Mouse (Mus musculus) cerebellum, adult 2 months (tissue): ENCODE measurements around the gene Xndc1.

Experiments
- CTCF ChIP-seq: fragments of 200-500 bp; IDR thresholded peaks from 2 replicates; pipeline ENCODE4 v1.5.1; 2011; ENCODE audit warnings: low read depth, mild to moderate bottlenecking, control low read depth, low read length, moderate library complexity, borderline replicate concordance; ENCODE audit not compliant: insufficient read depth
- POLR2A ChIP-seq: fragments of 200-500 bp; IDR thresholded peaks from 2 replicates; pipeline ENCODE4 v1.6.1; 2011; ENCODE audit warnings: low read length, control low read depth, borderline replicate concordance; ENCODE audit not compliant: insufficient read depth

DNA sequence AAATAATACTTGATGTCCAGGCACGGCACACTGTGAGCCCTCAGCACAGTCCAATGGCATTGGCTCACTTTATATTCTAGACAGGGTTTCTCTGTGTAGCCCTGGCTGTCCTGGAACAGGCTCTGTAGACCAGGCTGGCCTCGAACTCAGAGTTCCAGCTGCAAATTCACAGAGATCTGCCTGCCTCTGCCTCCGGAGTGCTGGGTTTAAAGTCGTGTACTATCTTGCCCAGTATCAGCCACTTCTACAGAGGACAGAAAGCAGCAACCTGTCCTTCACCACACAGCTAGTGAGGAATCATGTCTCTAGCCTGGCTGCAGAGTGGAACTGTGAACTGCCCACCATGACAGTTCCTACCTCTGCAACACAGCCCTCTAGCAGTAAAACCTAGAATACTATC is 44.4 kb downstream of the Xndc1 start:
- TF ChIP-seq CTCF (no peak), POLR2A (no peak)
